Mouse (Mus musculus): ENCODE measurements at regions not wholly inside any gene's neighbourhood (a gene's known extent, or its start where the extent isn't known, plus 50 kb on each side); places are given as distances from the start of the nearest gene placed in this dataset.

DNA sequence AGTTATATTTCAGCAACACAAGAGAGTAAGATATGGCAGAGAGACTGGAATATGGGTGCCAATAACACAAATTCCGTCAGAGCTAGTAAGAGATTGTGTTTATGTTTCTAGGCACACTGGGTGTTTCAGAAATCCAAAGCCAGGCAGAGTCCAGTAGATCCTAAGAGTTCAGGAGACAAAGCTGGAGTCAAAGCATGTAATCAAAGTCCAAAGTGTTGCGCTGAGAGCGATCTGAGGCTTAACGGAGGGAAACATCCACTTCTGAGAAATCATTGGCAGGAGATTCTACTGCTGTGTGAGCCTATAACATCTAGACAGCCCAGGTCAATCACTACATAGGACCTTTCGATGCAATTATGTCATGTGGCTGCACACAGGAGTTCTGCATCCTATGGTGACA, 109.3 kb upstream of the Tapt1 start:
- no peaks in the 10 kb centered on the region for H3K27me3 ChIP-seq (ENCODE audit: control insufficient read depth, insufficient read depth, insufficient read length)
- H3K79me3 ChIP-seq (ENCODE audit: low read depth) = no peaks in the 10 kb centered on the region
- no peak overlapping the region for H3K4me3 ChIP-seq (ENCODE audit: insufficient read depth, poor library complexity, severe bottlenecking)
- H3ac ChIP-seq (ENCODE audit: control insufficient read depth, insufficient read length, low read depth) = no peak overlapping the region
- H3K79me2 ChIP-seq (ENCODE audit: control insufficient read depth, insufficient read depth) = no peaks in the 10 kb centered on the region
- no peaks in the 10 kb centered on the region for H3K36me3 ChIP-seq (ENCODE audit: control insufficient read depth, insufficient read depth)
- TF ChIP-seq CTCF (IDR thresholded peaks at IDR 0.05; ENCODE audit: control insufficient read depth, insufficient read depth, insufficient read length) = no peak
- no peak for TF ChIP-seq CEBPB (IDR thresholded peaks at IDR 0.05; ENCODE audit: low read depth)
- TF ChIP-seq MYOG (IDR thresholded peaks at IDR 0.05; ENCODE audit: control insufficient read depth, extremely low read depth, insufficient read length) = no peak
- TF ChIP-seq MAX (IDR thresholded peaks at IDR 0.05) = no peak
- TF ChIP-seq FOSL1 (IDR thresholded peaks at IDR 0.05; ENCODE audit: insufficient read depth, low read length, poor library complexity, severe bottlenecking) = no peak
- TF ChIP-seq USF1 (IDR thresholded peaks at IDR 0.05; ENCODE audit: low read depth) = no peak
- TF ChIP-seq MYOD1 (IDR thresholded peaks at IDR 0.05; ENCODE audit: control insufficient read depth, insufficient read length, low read depth) = no peak

DNA sequence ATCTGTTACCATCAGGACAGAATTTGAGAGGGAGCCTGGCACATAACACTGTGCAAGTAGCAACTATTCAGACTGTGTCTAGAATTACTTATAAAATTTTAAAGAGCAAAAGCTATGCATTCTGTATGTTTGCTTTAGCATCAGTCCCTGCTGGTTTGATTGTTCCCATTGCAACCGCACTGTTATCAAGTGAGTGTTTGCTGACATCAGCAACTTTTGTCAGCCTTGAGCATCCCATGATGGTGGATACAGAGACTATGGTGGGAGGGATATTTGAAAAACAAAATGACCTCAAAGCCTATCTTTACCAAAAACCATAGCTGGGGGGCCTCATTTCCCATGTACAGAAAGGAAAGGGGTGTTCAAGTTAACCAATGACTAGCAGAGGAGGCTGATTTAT, 93.2 kb upstream of the Tapt1 start:
- no peaks in the 10 kb centered on the region for H3K27me3 ChIP-seq (ENCODE audit: control insufficient read depth, insufficient read depth, insufficient read length)
- no peaks in the 10 kb centered on the region for H3K36me3 ChIP-seq (ENCODE audit: control insufficient read depth, insufficient read depth)
- no peaks in the 10 kb centered on the region for H3K79me2 ChIP-seq (ENCODE audit: control insufficient read depth, insufficient read depth)
- TF ChIP-seq MAX (IDR thresholded peaks at IDR 0.05) (no peak), FOSL1 (IDR thresholded peaks at IDR 0.05; ENCODE audit: insufficient read depth, low read length, poor library complexity, severe bottlenecking) (no peak), USF1 (IDR thresholded peaks at IDR 0.05; ENCODE audit: low read depth) (no peak), MYOD1 (IDR thresholded peaks at IDR 0.05; ENCODE audit: control insufficient read depth, insufficient read length, low read depth) (no peak), MYOG (IDR thresholded peaks at IDR 0.05; ENCODE audit: control insufficient read depth, extremely low read depth, insufficient read length) (no peak), CEBPB (IDR thresholded peaks at IDR 0.05; ENCODE audit: low read depth) (no peak), CTCF (IDR thresholded peaks at IDR 0.05; ENCODE audit: control insufficient read depth, insufficient read depth, insufficient read length) (no peak)
- no peak overlapping the region for H3ac ChIP-seq (ENCODE audit: control insufficient read depth, insufficient read length, low read depth)
- H3K79me3 ChIP-seq (ENCODE audit: low read depth) = no peaks in the 10 kb centered on the region
- no peak overlapping the region for H3K4me3 ChIP-seq (ENCODE audit: insufficient read depth, poor library complexity, severe bottlenecking)

DNA sequence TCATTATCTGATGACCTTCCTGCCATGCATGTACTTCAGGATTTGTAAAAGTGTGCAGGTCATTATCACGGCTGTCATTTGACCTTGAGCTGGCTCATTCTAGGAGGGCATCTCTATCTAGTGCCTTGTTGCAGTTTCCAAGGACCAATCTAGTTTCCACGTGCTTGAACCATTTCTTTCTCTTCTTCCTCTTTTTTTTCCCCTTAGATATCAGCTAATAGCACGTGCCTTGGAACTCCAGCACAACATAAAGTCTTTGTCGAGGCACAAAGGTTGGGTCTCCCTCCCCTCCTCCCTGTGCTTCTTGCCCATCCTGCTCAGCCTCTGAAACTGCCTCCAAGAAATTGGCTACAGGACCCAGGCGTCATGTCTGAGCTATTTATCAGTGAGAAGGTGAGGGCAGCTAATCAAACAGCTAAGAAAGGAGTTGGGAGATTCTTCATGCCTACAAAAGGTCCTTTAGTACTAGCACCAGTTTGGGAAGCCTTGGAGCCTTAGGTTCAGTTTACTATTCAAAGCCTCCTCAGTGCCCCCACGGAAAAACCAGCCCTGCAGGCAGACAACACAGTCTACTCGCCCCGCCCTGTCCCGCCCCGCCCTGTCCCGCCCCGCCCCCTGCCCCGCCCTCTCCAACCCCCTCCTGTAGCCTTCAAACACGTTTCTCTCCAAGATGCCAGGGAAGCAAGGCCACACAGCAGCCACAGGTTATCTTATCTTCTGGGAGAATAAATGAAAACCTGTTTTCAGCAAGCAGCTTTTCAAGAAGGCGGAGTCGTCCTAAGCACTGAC, 80.5 kb upstream of the Tapt1 start:
- no peaks in the 10 kb centered on the region for H3K79me2 ChIP-seq (ENCODE audit: control insufficient read depth, insufficient read depth)
- H3K36me3 ChIP-seq (ENCODE audit: control insufficient read depth, insufficient read depth) = no peaks in the 10 kb centered on the region
- H3K79me3 ChIP-seq (ENCODE audit: low read depth) = no peaks in the 10 kb centered on the region
- H3K27me3 ChIP-seq (ENCODE audit: control insufficient read depth, insufficient read depth, insufficient read length) = no peaks in the 10 kb centered on the region
- H3K4me3 ChIP-seq (ENCODE audit: insufficient read depth, poor library complexity, severe bottlenecking) = no peak overlapping the region
- H3ac ChIP-seq (ENCODE audit: control insufficient read depth, insufficient read length, low read depth) = no peak overlapping the region
- TF ChIP-seq CEBPB (IDR thresholded peaks at IDR 0.05; ENCODE audit: low read depth) (no peak), MYOG (IDR thresholded peaks at IDR 0.05; ENCODE audit: control insufficient read depth, extremely low read depth, insufficient read length) (no peak), MAX (IDR thresholded peaks at IDR 0.05) (no peak), USF1 (IDR thresholded peaks at IDR 0.05; ENCODE audit: low read depth) (no peak), MYOD1 (IDR thresholded peaks at IDR 0.05; ENCODE audit: control insufficient read depth, insufficient read length, low read depth) (no peak), FOSL1 (IDR thresholded peaks at IDR 0.05; ENCODE audit: insufficient read depth, low read length, poor library complexity, severe bottlenecking) (no peak), CTCF (IDR thresholded peaks at IDR 0.05; ENCODE audit: control insufficient read depth, insufficient read depth, insufficient read length) (no peak)

DNA sequence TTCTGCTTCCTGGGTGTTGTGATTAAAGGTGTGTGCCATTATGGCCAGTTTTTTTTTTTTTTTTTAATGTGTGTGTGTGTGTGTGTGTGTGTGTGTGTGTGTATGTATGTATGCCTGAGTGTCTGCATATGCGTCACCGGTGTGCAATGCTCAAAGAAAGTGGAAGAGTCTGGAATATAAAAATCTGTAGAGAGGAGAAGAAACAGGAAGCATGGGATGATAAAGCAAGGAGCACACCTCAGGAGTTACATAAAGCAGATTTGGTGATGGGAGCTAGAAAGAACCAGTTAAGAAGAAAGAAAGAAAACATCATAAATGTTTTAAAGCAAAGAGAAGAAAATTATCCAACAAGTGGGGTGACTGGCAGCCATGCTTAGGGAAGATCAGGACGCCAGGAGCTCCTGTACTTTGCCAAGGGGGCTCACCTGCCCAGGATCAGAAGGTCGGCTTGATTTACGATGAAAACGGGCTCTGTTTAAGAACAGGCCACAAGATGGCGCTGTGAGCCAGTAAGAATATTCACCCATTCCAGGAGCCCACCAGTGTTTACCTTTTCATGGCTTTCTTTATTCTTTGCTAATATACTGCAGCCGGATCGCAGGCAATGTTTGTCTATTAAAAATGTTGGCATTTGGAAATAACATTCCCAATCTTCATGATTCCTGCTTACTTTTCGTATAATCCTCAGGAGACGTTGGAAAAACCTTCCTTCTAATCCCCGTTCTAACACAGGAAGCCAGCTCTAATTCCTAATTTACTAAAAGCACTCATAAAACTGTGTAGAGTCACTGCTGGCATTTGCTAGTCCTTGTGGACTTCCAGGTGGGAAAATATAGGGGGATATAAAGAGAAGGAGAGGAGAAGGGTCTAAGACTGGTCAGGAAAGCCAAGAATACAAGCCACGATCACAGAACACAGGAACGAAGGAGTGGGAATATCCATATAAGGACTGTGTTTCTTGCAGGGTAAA, 77.7 kb upstream of the Tapt1 start:
- no peaks in the 10 kb centered on the region for H3K79me2 ChIP-seq (ENCODE audit: control insufficient read depth, insufficient read depth)
- no peak overlapping the region for H3K4me3 ChIP-seq (ENCODE audit: insufficient read depth, poor library complexity, severe bottlenecking)
- H3K36me3 ChIP-seq (ENCODE audit: control insufficient read depth, insufficient read depth) = no peaks in the 10 kb centered on the region
- H3ac ChIP-seq (ENCODE audit: control insufficient read depth, insufficient read length, low read depth) = no peak overlapping the region
- no peaks in the 10 kb centered on the region for H3K27me3 ChIP-seq (ENCODE audit: control insufficient read depth, insufficient read depth, insufficient read length)
- TF ChIP-seq CTCF (IDR thresholded peaks at IDR 0.05; ENCODE audit: control insufficient read depth, insufficient read depth, insufficient read length) (peak; percentile 58), MYOD1 (IDR thresholded peaks at IDR 0.05; ENCODE audit: control insufficient read depth, insufficient read length, low read depth) (no peak)
- H3K79me3 ChIP-seq (ENCODE audit: low read depth) = no peaks in the 10 kb centered on the region

DNA sequence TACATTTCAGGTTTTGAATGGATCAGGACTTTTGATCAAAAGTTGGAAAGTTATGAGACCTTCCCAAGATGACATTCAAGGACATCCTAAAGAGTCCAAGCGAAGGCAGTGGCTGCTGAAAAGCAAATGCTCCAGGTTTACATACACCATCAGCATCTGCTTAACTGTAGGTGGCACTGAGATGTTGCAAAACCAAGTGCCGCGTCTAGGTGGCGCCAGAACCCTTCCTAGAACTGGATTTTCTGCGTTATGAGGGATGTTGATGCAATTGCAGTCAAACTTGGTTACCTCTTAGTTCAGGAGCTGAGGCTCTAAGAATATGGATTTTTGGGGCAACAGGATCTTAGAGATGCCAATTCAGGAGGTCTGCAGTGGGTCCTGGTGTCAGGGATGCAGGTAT, 58.0 kb upstream of the Tapt1 start:
- no peaks in the 10 kb centered on the region for H3K27me3 ChIP-seq (ENCODE audit: control insufficient read depth, insufficient read depth, insufficient read length)
- no peaks in the 10 kb centered on the region for H3K79me3 ChIP-seq (ENCODE audit: low read depth)
- H3ac ChIP-seq (ENCODE audit: control insufficient read depth, insufficient read length, low read depth) = no peak overlapping the region
- H3K79me2 ChIP-seq (ENCODE audit: control insufficient read depth, insufficient read depth) = no peaks in the 10 kb centered on the region
- TF ChIP-seq MAX (IDR thresholded peaks at IDR 0.05) = no peak
- TF ChIP-seq CTCF (IDR thresholded peaks at IDR 0.05; ENCODE audit: control insufficient read depth, insufficient read depth, insufficient read length) = peak; percentile 82
- peak; percentile 45 for TF ChIP-seq CEBPB (IDR thresholded peaks at IDR 0.05; ENCODE audit: low read depth)
- H3K36me3 ChIP-seq (ENCODE audit: control insufficient read depth, insufficient read depth) = no peaks in the 10 kb centered on the region
- no peak overlapping the region for H3K4me3 ChIP-seq (ENCODE audit: insufficient read depth, poor library complexity, severe bottlenecking)

Data from C2C12 (cell line).